In the genomic region with DNA sequence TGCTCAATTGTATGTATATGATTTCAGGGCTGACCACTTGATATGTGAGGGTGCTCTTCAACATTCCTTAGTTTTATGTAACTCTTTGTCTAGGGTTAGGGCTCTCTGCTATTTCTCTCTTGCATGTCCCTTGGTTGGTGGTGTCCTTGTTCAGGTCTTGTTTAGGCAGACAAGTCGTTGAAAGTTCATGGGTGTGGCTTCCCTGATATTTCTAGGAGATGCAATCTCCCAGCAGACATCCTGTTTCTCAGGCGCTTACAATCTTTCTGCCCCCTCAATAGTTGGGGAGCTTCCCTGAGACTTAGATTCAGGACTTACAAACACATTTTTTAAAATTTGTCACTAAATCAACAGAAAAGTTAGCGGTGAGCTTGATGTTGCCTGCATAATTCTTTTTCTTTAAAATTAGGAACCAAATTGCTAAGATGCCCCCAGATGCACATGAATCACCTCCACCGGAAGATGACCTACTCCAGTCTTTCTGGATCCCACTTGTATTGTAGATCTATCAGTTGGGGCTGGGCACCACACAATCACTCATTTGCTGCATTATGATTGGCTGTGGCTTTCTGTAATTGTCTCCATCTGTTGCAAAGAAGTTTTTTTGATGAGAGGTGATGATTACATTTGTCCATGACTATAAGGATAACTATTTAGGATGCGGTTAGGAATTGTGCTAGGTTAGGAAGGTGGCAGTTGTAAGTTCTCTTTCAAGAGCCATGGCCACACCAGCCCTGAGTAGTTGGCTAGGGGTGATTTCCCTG, we compare ENCODE assay signal across 31 mouse cellular contexts. TPM values are rescaled to one million over a fixed set of nuclear protein-coding genes. Genes with fewer than 3 reads are reported as not detected.
DNase-seq lines count a peak whose midpoint lies in the region; ATAC-seq and TF ChIP-seq lines count a peak whose summit lies in the region.
"Had no signal": no experiment of that assay in that cellular context is flagged by ENCODE, and none has a peak within 500 bp of the region (broad histone marks: within the 10 kb centered on the region; RNA-seq: fewer than 3 reads in every experiment).

No protein-coding gene starts in this region.

- TF ChIP-seq POLR2A in myocyte (IDR thresholded peaks at IDR 0.05; ENCODE audit: insufficient read length, low read depth) = no peak

- peak overlapping the region; percentile 43; the same call in 1 of the 2 replicates for H3K27ac ChIP-seq in ES-E14 (ENCODE audit: insufficient read depth, low read depth, low read length, poor library complexity, severe bottlenecking)
- H3K27ac ChIP-seq: forebrain, embryonic 12.5 days; forebrain, embryonic 15.5 days; gastrocnemius, adult 2 months; heart, embryonic 15.5 days; hindbrain, embryonic 10.5 days; hindbrain, embryonic 13.5 days had no signal

- H3K4me3 ChIP-seq in ES-E14 (ENCODE audit: insufficient read depth in 1 of 2, low read depth in 1 of 2, low read length in 2 of 2, poor library complexity in 1 of 2, severe bottlenecking in 1 of 2) (no peak overlapping the region), myocyte (no peak overlapping the region)
- H3K4me3 ChIP-seq: forebrain, embryonic 12.5 days; forebrain, embryonic 15.5 days; gastrocnemius, adult 2 months; heart, embryonic 12.5 days; heart, embryonic 15.5 days; hindbrain, embryonic 10.5 days; hindbrain, embryonic 13.5 days had no signal

- ATAC-seq in erythroid progenitor cell, adult 5-6 weeks (replicated peaks; ENCODE audit: low FRiP score, poor library complexity, severe bottlenecking) = no peak
- ATAC-seq: activated CD4-positive, CD25-positive, alpha-beta regulatory T cell, adult 4 months; CD4-positive, CD25-positive, alpha-beta regulatory T cell, adult 4 months; forebrain, embryonic 15.5 days; hindbrain, embryonic 16.5 days; intestine, embryonic 16.5 days; Patski had no signal

- H3K36me3 ChIP-seq in ES-E14 (ENCODE audit: control insufficient read depth, insufficient read depth, low read length, poor library complexity, severe bottlenecking) (no peaks in the 10 kb centered on the region), myocyte (ENCODE audit: control insufficient read depth, insufficient read depth) (no peaks in the 10 kb centered on the region)
- H3K36me3 ChIP-seq: forebrain, embryonic 12.5 days; forebrain, embryonic 15.5 days; heart, embryonic 12.5 days; heart, embryonic 15.5 days; hindbrain, embryonic 10.5 days; hindbrain, embryonic 13.5 days had no signal

- H3K4me2 ChIP-seq in myocyte (ENCODE audit: low read depth) = peak overlapping the region; percentile 55
- H3K4me2 ChIP-seq: forebrain, embryonic 12.5 days; forebrain, embryonic 15.5 days; heart, embryonic 12.5 days; heart, embryonic 15.5 days; hindbrain, embryonic 13.5 days had no signal

- no peak overlapping the region for H3ac ChIP-seq in myocyte (ENCODE audit: control insufficient read depth, insufficient read length)

- H3K79me2 ChIP-seq in myocyte (ENCODE audit: control insufficient read depth, insufficient read depth) = no peaks in the 10 kb centered on the region

- no peaks in the 10 kb centered on the region for H3K27me3 ChIP-seq in myocyte (ENCODE audit: control insufficient read depth, insufficient read depth, insufficient read length)
- H3K27me3 ChIP-seq: forebrain, embryonic 12.5 days; forebrain, embryonic 15.5 days; heart, embryonic 15.5 days; hindbrain, embryonic 13.5 days; Patski had no signal

- peaks cover 0 to 10% of the 10 kb centered on the region in 2 experiments; a peak in 1 of 4 replicates for H3K4me1 ChIP-seq in ES-E14 (ENCODE audit: control insufficient read depth in 2 of 2, insufficient read depth in 2 of 2, low read length in 2 of 2, poor library complexity in 1 of 2)
- H3K4me1 ChIP-seq: forebrain, embryonic 12.5 days; forebrain, embryonic 15.5 days; heart, embryonic 12.5 days; heart, embryonic 15.5 days; hindbrain, embryonic 10.5 days; hindbrain, embryonic 13.5 days had no signal

- in situ Hi-C loops in ES-E14 (cut with MboI; ENCODE audit: low sequenced_read_pairs in 2 of 2, unreplicated experiment in 2 of 2) = no loop called here

- no peak overlapping the region for H3K9ac ChIP-seq in ES-E14 (ENCODE audit: insufficient read depth, low read depth, low read length, poor library complexity, severe bottlenecking)
- H3K9ac ChIP-seq: forebrain, embryonic 12.5 days; forebrain, embryonic 15.5 days; heart, embryonic 12.5 days; heart, embryonic 15.5 days; hindbrain, embryonic 13.5 days had no signal

- no peaks in the 10 kb centered on the region for H3K9me3 ChIP-seq in ES-E14 (ENCODE audit: control insufficient read depth, insufficient read depth, low read depth, low read length)
- H3K9me3 ChIP-seq: forebrain, embryonic 12.5 days; forebrain, embryonic 15.5 days; heart, embryonic 12.5 days; heart, embryonic 15.5 days; hindbrain, embryonic 10.5 days; hindbrain, embryonic 13.5 days had no signal

- DNase-seq in lung, postnatal 36 days = peak; percentile 21
- DNase-seq in lung, postnatal 4 days = no peak
- no peak for DNase-seq in ES-E14 (ENCODE audit: low read depth, low spot score)
- peak; percentile 50 for DNase-seq in R1 (ENCODE audit: low read depth, low spot score)
- DNase-seq in layer of hippocampus, adult 9-11 months = no peak
- no peak for DNase-seq in frontal cortex, postnatal 25 days (ENCODE audit: low spot score in 2 of 2)
- DNase-seq: adrenal gland, adult 8-10 months; adrenal gland, postnatal 36 days; B cell, adult 2 months; cerebellum, adult 18-20 months; cerebellum, adult 9-10 months; cerebellum, postnatal 14 days; gastrocnemius, adult 2 months; gastrocnemius, postnatal 25 days; heart, adult 18-20 months; heart, postnatal 10 days; heart, postnatal 36 days; kidney, adult 2 months had no signal

TF ChIP-seq in ES-E14, 5 proteins besides CTCF, POLR2A, EP300 and RAD21:
- TF ChIP-seq ZNF384 (IDR thresholded peaks at IDR 0.05; ENCODE audit: low read depth, low read length) (no peak), ZC3H11A (IDR thresholded peaks at IDR 0.05; ENCODE audit: borderline replicate concordance, low read depth, low read length) (no peak), CHD2 (IDR thresholded peaks at IDR 0.05; ENCODE audit: low read depth, low read length) (no peak), MAFK (IDR thresholded peaks at IDR 0.05; ENCODE audit: insufficient read depth, low read depth, low read length) (no peak)

TF ChIP-seq in myocyte, 11 proteins besides CTCF, POLR2A, EP300 and RAD21:
- TF ChIP-seq MYOG (IDR thresholded peaks at IDR 0.05; ENCODE audit: control insufficient read depth in 1 of 3, insufficient read depth in 1 of 3, insufficient read length in 2 of 3, low read depth in 2 of 3) = no peak
- TF ChIP-seq USF1 (IDR thresholded peaks at IDR 0.05; ENCODE audit: low read depth) = no peak
- TF ChIP-seq MAX (IDR thresholded peaks at IDR 0.05; ENCODE audit: low read depth) = no peak
- TF ChIP-seq MYOD1 (IDR thresholded peaks at IDR 0.05; ENCODE audit: control insufficient read depth in 1 of 3, insufficient read length in 2 of 3, low read depth in 2 of 3) = no peak

RNA-seq across cellular contexts. Expression of gene Usp9x, which starts 48.6 kb away (rescaled TPM):
- total RNA-seq in ES-E14 (2012; rRNA removed) = 163 and 228 TPM in 2 replicates
- 18.9 TPM for polyA plus RNA-seq in myocyte (2012; fragmentation: generic; extraction: Trizol)
- 106 and 107 TPM in 2 replicates for total RNA-seq in erythroid progenitor cell, adult 5-6 weeks (2015; ENCODE audit: low replicate concordance)
- total RNA-seq in erythroid progenitor cell, adult 5-6 weeks (2017; ENCODE audit: low replicate concordance) = 130 and 139 TPM in 2 replicates

Comparison
In these comparisons a context has a peak if more than half of its experiments do, and no peak if none do; other contexts are left out.
1. DNase-seq: peak in lung, postnatal 36 days (single experiment) and R1 (single experiment); none in lung, postnatal 4 days (0 of 2), ES-E14 (single experiment), layer of hippocampus, adult 9-11 months (single experiment) and frontal cortex, postnatal 25 days (0 of 2).